Mouse (Mus musculus) bone marrow, adult 2 months (tissue): ENCODE data around the gene Pla2g4e. TPM values are rescaled to one million over a fixed set of nuclear protein-coding genes. Genes with fewer than 3 reads are reported as not detected.

ENCODE experiments used
- H3K27ac ChIP-seq: fragments of 200-500 bp; 2 replicates; pipeline ENCODE4 v1.5.1; 2012; ENCODE audit warnings: low read depth, mild to moderate bottlenecking, control low read depth, inconsistent platforms, low read length; ENCODE audit not compliant: control insufficient read depth, poor library complexity, insufficient read depth
- H3K4me1 ChIP-seq: fragments of 200-500 bp; 2 replicates; pipeline ENCODE4 v1.6.1; 2011; ENCODE audit warnings: low read length; ENCODE audit not compliant: control insufficient read depth, insufficient read depth
- H3K4me3 ChIP-seq: fragments of 200-500 bp; replicated peaks from 2 replicates; pipeline ENCODE3; 2011; ENCODE audit warnings: mild to moderate bottlenecking, low read depth, low read length, control low read depth; ENCODE audit not compliant: control insufficient read depth
- CTCF ChIP-seq: fragments of 200-500 bp; IDR thresholded peaks from 2 replicates; pipeline ENCODE4 v1.5.1; 2011; ENCODE audit warnings: low read length, control low read depth; ENCODE audit not compliant: control insufficient read depth, insufficient read depth
- POLR2A ChIP-seq: fragments of 200-500 bp; IDR thresholded peaks from 2 replicates; pipeline ENCODE4 v1.6.1; 2011; ENCODE audit warnings: low read depth, mild to moderate bottlenecking, control low read depth, low read length, borderline replicate concordance; ENCODE audit not compliant: control insufficient read depth
- WGBS: fragments of 180-500 bp; shearing (Covaris S2); methylation state at CpG from one replicate; pipeline ENCODE4 v1.1.7; 2018; 5-methylcytosine and 5-hydroxymethylcytosine counted together
- polyA plus RNA-seq: library from polyadenylated mRNA; stranded (reverse); fragments of >200 nt; gene quantifications from 2 replicates; pipeline ENCODE4 v1.2.4, GENCODE M21; 2011; ENCODE audit warnings: low replicate concordance; ENCODE audit not compliant: missing spikeins, insufficient read depth, insufficient read length

The Pla2g4e gene
- polyA plus RNA-seq, 1 experiment = not detected

DNA sequence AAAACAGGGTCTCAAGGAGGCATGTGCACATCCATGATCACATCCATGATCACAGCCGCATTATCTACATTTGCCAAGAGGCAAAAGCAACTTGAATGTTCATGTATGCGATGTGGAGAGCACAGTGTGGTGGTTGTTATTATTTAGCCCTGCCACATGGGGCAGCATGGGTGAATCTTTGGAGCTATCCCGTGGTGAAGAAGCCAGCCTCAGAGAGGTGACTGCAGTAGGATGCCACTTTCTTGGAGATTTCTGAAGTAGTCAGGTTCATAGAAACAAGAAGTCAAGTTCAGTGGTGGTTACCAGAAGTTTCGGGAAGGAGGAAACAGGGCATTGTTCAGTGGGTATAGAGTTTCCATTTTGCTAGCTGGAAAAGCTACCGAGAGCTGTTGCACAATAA is 87.1 kb downstream of the Pla2g4e start:
- H3K27ac ChIP-seq = no peak overlapping the region
- WGBS = 29% methylated on average over 5 of the region's 5 CpGs
- H3K4me3 ChIP-seq = no peak overlapping the region
- TF ChIP-seq CTCF (no peak), POLR2A (no peak)
- no peaks in the 10 kb centered on the region; the same call in 1 of the 2 replicates for H3K4me1 ChIP-seq

DNA sequence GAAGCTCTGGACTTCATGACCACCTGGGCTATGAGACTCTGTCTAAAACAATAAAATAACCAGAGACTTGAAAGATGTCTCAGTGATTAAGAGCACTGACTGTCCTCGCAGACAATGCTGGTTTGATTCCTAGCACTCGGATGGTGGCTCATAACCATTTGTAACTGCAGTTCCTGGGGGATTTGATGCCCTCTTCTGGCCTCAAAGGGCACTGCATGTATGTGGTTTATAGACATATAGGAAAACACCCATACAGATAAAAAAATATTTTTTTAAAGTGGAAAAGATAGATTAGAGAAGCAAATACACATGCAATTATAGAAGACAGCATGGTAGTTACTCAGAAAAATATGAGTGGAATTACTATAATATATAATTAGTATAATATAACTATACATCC is 87.5 kb downstream of the Pla2g4e start:
- Histone ChIP-seq H3K4me3 (no peak overlapping the region), H3K4me1 (no peaks in the 10 kb centered on the region; the same call in 1 of the 2 replicates), H3K27ac (no peak overlapping the region)
- 74% methylated on average over 2 of the region's 2 CpGs for WGBS
- TF ChIP-seq POLR2A = no peak
- peak; percentile 27; the same call in 1 of the 2 replicates for TF ChIP-seq CTCF

- peak within 1 kb of the TSS; percentile 89 for H3K27ac ChIP-seq
- under 1% methylated on average over 52 of the region's 53 CpGs for WGBS
- peak within 1 kb of the TSS; percentile 83 for H3K4me3 ChIP-seq
- TF ChIP-seq CTCF = no peak
- peak; percentile 46 for TF ChIP-seq POLR2A
- H3K4me1 ChIP-seq = no peaks in the 10 kb centered on the region; the same call in 1 of the 2 replicates
Measured at GRCm38 (mm10) chr2:120154361-120154894, 90.7 kb downstream of the Pla2g4e start, which contains the start of gene Ehd4. Gene Ehd4, minus strand, starts transcription at chr2:120154606.

GRCm38 (mm10) chr2:120153586-120154360 is 91.4 kb downstream of the Pla2g4e start:
- 1% methylated on average over 38 of the region's 38 CpGs for WGBS
- H3K4me1 ChIP-seq = no peaks in the 10 kb centered on the region; the same call in 1 of the 2 replicates
- peak overlapping the region; percentile 83 for H3K4me3 ChIP-seq
- TF ChIP-seq POLR2A (peak; percentile 50; the same call in 1 of the 2 replicates), CTCF (no peak)
- peak overlapping the region; percentile 89 for H3K27ac ChIP-seq

GRCm38 (mm10) chr2:120150571-120150970 is 94.6 kb downstream of the Pla2g4e start:
- H3K27ac ChIP-seq = no peak overlapping the region
- H3K4me3 ChIP-seq = no peak overlapping the region
- TF ChIP-seq POLR2A (no peak), CTCF (no peak)
- WGBS = 71% methylated on average over 3 of the region's 3 CpGs
- no peaks in the 10 kb centered on the region; the same call in 1 of the 2 replicates for H3K4me1 ChIP-seq

DNA sequence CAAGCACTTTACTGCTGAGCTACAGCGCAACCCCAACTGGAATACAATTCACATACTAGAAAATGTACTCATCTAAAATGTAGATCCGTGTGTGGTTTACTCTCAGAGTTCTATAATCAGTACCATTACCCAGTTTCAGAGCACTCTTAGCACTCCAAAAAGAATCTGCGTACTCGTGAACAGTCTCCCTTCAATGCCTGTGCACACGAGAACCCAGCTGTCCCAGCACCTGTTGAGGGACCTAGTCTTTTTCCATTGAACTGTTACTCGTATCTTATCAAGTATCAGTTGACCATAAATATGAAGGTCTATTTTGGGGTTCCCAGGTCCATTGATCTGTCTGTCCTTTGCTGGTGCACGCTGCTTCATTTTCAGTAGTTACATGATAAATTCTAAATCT is 95.5 kb downstream of the Pla2g4e start:
- no peak for TF ChIP-seq CTCF
- no peak for TF ChIP-seq POLR2A
- WGBS = 85% methylated on average over 7 of the region's 7 CpGs
- no peak overlapping the region for H3K4me3 ChIP-seq
- H3K4me1 ChIP-seq = no peaks in the 10 kb centered on the region; the same call in 1 of the 2 replicates
- no peak overlapping the region for H3K27ac ChIP-seq

GRCm38 (mm10) chr2:120147999-120148398 is 97.1 kb downstream of the Pla2g4e start:
- Histone ChIP-seq H3K4me3 (no peak overlapping the region), H3K4me1 (no peaks in the 10 kb centered on the region; the same call in 1 of the 2 replicates), H3K27ac (no peak overlapping the region)
- WGBS = 83% methylated on average over 3 of the region's 3 CpGs
- TF ChIP-seq POLR2A (no peak), CTCF (no peak)

GRCm38 (mm10) chr2:120147364-120147763 is 97.8 kb downstream of the Pla2g4e start:
- no peak overlapping the region for H3K27ac ChIP-seq
- 59% methylated on average over 2 of the region's 2 CpGs for WGBS
- no peak for TF ChIP-seq CTCF

More at GRCm38 (mm10) chr2:120147364-120147763, 97.8 kb downstream of the Pla2g4e start:
- Histone ChIP-seq H3K4me3 (no peak overlapping the region), H3K4me1 (no peaks in the 10 kb centered on the region)
